Mouse (Mus musculus) heart, embryonic 11.5 days (tissue): ENCODE data around the gene Arhgap8. TPM values are rescaled to one million over a fixed set of nuclear protein-coding genes. Genes with fewer than 3 reads are reported as not detected.
"Not testable (repeated sequence)": the region's sequence is repeated elsewhere in the genome, so short reads cannot be mapped to it uniquely, and the experiment has no call there.

Source experiments
- ATAC-seq: fragments of 200-750 bp; cut with Nextera tagmentation; replicated peaks from 2 replicates; pipeline ENCODE4 v1.8.0; 2017; ENCODE audit warnings: moderate library complexity; ENCODE audit not compliant: insufficient number of reproducible peaks, low FRiP score, low TSS enrichment
- H3K27ac ChIP-seq: fragments of 300-500 bp; sonication (generic); 2 replicates; pipeline ENCODE4 v1.5.1; 2014; ENCODE audit warnings: mild to moderate bottlenecking, low read depth, low read length
- H3K27me3 ChIP-seq: fragments of 300-500 bp; sonication (generic); 2 replicates; pipeline ENCODE4 v1.6.1; 2014; ENCODE audit warnings: mild to moderate bottlenecking, low read length, mixed read lengths; ENCODE audit not compliant: control insufficient read depth, insufficient read depth
- H3K36me3 ChIP-seq: fragments of 300-500 bp; sonication (generic); 2 replicates; pipeline ENCODE4 v1.6.1; 2014; ENCODE audit warnings: mild to moderate bottlenecking, low read length, moderate library complexity, mixed read lengths; ENCODE audit not compliant: control insufficient read depth, insufficient read depth
- H3K4me1 ChIP-seq: fragments of 300-500 bp; sonication (generic); 2 replicates; pipeline ENCODE4 v1.6.1; 2014; ENCODE audit warnings: low read length; ENCODE audit not compliant: control insufficient read depth, insufficient read depth
- H3K4me2 ChIP-seq: fragments of 300-500 bp; sonication (generic); 2 replicates; pipeline ENCODE4 v1.6.1; 2014; ENCODE audit warnings: mild to moderate bottlenecking, moderate library complexity
- H3K4me3 ChIP-seq: fragments of 300-500 bp; sonication (generic); 2 replicates; pipeline ENCODE4 v1.5.1; 2014; ENCODE audit warnings: low read depth, low read length
- H3K9ac ChIP-seq: fragments of 300-500 bp; sonication (generic); 2 replicates; pipeline ENCODE4 v1.6.1; 2014; ENCODE audit warnings: mild to moderate bottlenecking, low read depth, low read length, moderate library complexity
- H3K9me3 ChIP-seq: fragments of 300-500 bp; sonication (generic); replicated peaks from 2 replicates; pipeline ENCODE4 v1.6.1; 2016; ENCODE audit warnings: low read length; ENCODE audit not compliant: control insufficient read depth
- WGBS: fragments of 180-500 bp; shearing (Covaris S2); extraction: QIAGEN DNeasy Blood & Tissue Kit; methylation state at CpG from one replicate; pipeline ENCODE4 v1.1.7; 2014; ENCODE audit not compliant: insufficient replicate concordance; 5-methylcytosine and 5-hydroxymethylcytosine counted together
- polyA plus RNA-seq: library from polyadenylated mRNA; unstranded; fragments of >200 nt; fragmentation: Nextera tagmentation; extraction: Ambion mirVana; gene quantifications from 2 replicates; pipeline ENCODE4 v1.2.1, GENCODE M21; 2014

Gene Arhgap8
- polyA plus RNA-seq, 1 experiment from 2014 or later, result 2.7 TPM

DNA sequence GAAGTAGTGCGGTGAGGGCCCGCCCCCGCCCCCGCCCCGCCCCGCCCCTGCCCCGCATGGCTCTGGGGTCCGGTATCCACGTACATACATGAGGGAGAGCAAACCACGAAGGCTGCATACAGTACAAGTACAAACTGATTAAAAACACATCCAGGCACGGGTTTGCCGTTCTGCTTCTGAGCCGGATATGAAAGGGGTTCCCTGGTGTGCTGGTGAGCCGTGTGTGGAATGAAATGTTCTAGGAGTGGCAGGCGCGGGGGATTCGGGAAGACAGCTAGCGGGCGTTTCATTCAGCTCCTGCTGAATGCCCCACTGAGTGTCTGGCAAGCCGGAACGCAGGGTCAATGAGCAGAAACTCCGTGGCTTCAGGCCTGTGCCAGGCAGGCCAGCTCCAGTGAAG, 36.6 kb downstream of the Arhgap8 start:
- no peaks in the 10 kb centered on the region for H3K36me3 ChIP-seq
- 4% methylated on average over 21 of the region's 22 CpGs for WGBS
- no peak overlapping the region for H3K27ac ChIP-seq
- H3K4me1 ChIP-seq, result peaks cover 3% of the 10 kb centered on the region; the same call in 1 of the 2 replicates
- no peaks in the 10 kb centered on the region for H3K9me3 ChIP-seq
- H3K4me3 ChIP-seq, result peak overlapping the region; percentile 38
- ATAC-seq, result no peak
- H3K4me2 ChIP-seq, result peak overlapping the region; percentile 74
- peak overlapping the region; percentile 39; the same call in 1 of the 2 replicates for H3K9ac ChIP-seq
- H3K27me3 ChIP-seq, result peaks cover 10% of the 10 kb centered on the region

DNA sequence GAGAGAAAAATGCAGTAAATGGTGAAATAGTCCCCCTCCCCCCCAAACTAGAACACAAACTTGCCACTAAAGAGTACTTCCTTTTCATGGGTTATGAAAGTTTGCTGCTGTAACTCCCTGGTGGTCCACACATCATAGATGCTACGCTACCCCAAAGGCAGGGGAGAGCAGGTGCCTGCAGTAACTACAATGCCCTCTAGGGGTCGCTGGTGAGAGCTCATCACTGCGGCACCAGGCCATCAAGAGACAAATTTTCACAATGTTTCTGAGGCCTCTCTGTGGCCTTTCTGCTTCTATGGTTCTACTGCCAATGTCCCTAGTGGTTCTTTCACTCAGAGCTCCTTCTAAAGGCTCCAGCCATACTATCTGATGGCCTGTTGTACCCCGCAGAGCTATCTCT, 38.6 kb downstream of the Arhgap8 start:
- WGBS, result 40% methylated on average over 4 of the region's 4 CpGs
- no peaks in the 10 kb centered on the region for H3K9me3 ChIP-seq
- peaks cover 10% of the 10 kb centered on the region for H3K27me3 ChIP-seq
- peaks cover 3% of the 10 kb centered on the region; the same call in 1 of the 2 replicates for H3K4me1 ChIP-seq
- no peak overlapping the region for H3K4me2 ChIP-seq
- H3K9ac ChIP-seq, result no peak overlapping the region
- no peaks in the 10 kb centered on the region for H3K36me3 ChIP-seq
- no peak overlapping the region for H3K27ac ChIP-seq
- ATAC-seq, result no peak
- no peak overlapping the region for H3K4me3 ChIP-seq

DNA sequence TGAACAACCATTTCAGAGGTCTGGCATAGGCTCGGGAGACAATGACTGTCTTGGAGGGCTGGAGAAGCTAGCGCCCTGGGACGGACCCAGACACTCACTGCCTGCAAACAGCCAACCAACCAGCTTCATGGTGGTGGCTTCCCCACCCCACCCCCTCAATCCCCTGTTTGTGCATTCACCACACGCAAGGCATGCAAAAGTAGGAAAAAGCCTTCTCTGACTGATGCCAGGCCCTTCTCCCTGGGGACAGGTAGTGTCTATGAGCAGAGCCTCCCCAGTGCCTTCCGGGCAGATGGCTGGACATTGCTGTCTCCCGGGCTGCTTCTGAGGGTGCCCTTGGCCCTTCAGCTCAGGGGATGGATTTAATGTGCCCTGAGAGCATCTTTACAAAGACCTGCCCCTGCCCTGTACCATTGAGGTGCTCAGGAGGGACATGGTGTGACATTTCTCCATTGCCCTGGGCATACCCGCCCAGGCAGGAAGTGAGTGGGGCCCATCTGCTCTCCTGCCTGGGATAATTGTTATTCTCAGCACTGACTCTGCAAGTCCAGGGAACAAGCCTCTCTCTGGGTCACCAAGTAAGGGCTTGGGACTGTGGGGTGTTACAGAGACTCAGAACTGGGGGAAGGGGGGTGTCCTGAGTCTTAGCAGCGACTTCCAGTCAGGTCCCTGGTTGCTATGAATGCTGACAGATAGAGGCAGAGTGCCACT, 43.0 kb downstream of the Arhgap8 start:
- no peak overlapping the region for H3K4me3 ChIP-seq
- 77% methylated on average over 8 of the region's 8 CpGs for WGBS
- no peaks in the 10 kb centered on the region for H3K36me3 ChIP-seq
- ATAC-seq, result no peak
- no peaks in the 10 kb centered on the region for H3K27me3 ChIP-seq
- no peak overlapping the region for H3K4me2 ChIP-seq
- no peak overlapping the region for H3K27ac ChIP-seq
- H3K4me1 ChIP-seq, result no peaks in the 10 kb centered on the region
- no peak overlapping the region for H3K9ac ChIP-seq
- H3K9me3 ChIP-seq, result no peaks in the 10 kb centered on the region

DNA sequence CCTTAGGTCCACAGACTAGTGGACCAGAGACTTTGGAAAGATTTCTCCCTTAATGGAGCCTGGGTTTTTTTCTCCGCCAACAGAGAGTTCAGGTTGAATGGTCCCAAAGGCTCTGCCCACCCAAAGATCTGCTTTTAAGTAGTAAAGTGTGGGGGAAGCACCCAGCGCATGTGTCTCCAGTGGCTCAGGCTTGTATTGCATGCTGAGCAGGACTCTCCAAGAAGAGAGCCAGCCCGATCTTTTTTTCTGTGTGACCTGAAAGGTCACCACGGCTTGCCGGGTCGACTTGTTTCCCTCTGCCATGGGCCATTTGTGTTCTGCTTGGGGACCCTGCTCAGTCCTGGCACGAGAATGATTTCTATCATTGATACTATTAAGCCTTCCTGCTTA, 43.6 kb downstream of the Arhgap8 start:
- WGBS, result 52% methylated on average over 7 of the region's 7 CpGs
- ATAC-seq, result no peak
- H3K4me2 ChIP-seq, result no peak overlapping the region
- H3K9me3 ChIP-seq, result no peaks in the 10 kb centered on the region
- no peaks in the 10 kb centered on the region for H3K36me3 ChIP-seq
- no peak overlapping the region for H3K4me3 ChIP-seq
- no peaks in the 10 kb centered on the region for H3K27me3 ChIP-seq
- H3K4me1 ChIP-seq, result no peaks in the 10 kb centered on the region
- no peak overlapping the region for H3K27ac ChIP-seq
- H3K9ac ChIP-seq, result no peak overlapping the region

DNA sequence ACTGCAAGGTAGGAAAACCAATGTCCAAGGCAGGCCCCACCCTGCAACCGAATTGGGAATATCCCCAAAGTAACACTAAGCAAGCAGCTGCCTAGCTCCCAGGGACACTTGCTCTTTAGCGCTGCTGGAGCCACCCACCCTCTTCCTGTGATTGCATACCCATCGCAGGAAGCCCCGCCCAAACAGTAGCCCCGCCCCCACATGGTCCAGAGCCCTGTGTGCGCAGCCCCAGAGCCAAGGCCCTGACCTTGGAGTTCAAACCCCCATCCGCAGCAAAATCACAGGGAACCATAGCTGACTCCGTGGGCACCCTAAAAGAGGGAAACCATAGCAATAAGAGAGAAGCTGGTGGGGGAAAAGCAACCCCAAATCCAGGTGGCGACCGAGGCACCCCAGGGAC, 46.8 kb downstream of the Arhgap8 start:
- Histone ChIP-seq H3K9me3 (no peaks in the 10 kb centered on the region), H3K9ac (no peak overlapping the region), H3K4me1 (no peaks in the 10 kb centered on the region), H3K4me3 (no peak overlapping the region), H3K27ac (no peak overlapping the region), H3K36me3 (no peaks in the 10 kb centered on the region), H3K27me3 (no peaks in the 10 kb centered on the region), H3K4me2 (no peak overlapping the region)
- 27% methylated on average over 10 of the region's 10 CpGs for WGBS
- no peak for ATAC-seq

DNA sequence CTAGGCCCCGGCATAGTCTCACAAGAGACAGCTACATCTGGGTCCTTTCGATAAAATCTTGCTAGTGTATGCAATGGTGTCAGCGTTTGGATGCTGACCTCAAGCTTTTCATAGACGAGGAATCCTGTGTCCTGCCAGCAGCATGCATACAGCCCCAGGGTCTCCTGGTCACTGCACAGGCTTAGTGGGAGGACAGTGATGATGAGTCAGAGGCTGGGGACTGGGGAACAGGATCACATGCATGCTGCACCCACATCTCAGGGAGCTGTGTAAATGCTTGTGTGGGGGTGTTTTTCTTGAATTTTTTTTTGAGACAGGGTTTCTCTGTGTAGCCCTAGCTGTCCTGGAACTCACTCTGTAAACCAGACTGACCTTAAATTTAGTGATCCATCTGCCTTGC, 48.7 kb downstream of the Arhgap8 start:
- not testable (repeated sequence) for ATAC-seq, H3K36me3 ChIP-seq, H3K4me2 ChIP-seq, H3K4me1 ChIP-seq, H3K27ac ChIP-seq, H3K9ac ChIP-seq, H3K4me3 ChIP-seq, H3K27me3 ChIP-seq, H3K9me3 ChIP-seq
- 77% methylated on average over 3 of the region's 4 CpGs for WGBS

DNA sequence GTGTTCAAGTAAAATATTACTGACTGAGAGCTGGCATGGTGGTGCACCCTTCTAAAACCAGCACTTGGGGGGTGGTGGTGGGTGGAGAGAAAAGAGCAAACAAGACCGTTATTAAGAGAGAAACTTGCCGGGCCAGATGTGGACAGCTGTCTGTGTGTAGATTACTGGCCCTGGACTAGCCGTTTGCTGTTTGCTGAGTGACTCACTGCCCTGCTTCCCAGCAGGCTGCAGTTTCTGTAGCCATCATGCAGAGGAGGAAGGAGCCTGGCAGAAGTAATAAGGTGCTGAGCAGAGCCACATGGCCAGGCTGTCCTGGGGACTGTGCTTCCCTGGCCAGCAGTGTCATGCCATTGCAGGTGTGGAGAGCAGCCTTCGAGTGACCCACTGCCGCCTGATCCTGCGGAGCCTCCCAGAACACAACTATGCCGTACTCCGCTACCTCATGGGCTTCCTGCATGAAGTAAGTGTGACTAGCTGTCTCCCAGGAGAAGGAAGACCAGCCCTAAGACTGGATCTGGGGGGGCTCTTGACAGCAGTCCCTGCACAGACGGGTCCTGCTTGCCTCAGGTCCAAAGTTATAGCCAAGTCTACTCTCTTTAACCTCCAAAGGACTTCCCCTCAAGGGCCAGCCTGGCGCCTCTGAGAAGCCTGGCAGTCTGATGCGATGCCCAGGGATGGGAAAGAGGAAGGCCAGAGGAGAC, 49.9 kb downstream of the Arhgap8 start:
- no peak overlapping the region for H3K4me2 ChIP-seq
- ATAC-seq, result no peak

DNA sequence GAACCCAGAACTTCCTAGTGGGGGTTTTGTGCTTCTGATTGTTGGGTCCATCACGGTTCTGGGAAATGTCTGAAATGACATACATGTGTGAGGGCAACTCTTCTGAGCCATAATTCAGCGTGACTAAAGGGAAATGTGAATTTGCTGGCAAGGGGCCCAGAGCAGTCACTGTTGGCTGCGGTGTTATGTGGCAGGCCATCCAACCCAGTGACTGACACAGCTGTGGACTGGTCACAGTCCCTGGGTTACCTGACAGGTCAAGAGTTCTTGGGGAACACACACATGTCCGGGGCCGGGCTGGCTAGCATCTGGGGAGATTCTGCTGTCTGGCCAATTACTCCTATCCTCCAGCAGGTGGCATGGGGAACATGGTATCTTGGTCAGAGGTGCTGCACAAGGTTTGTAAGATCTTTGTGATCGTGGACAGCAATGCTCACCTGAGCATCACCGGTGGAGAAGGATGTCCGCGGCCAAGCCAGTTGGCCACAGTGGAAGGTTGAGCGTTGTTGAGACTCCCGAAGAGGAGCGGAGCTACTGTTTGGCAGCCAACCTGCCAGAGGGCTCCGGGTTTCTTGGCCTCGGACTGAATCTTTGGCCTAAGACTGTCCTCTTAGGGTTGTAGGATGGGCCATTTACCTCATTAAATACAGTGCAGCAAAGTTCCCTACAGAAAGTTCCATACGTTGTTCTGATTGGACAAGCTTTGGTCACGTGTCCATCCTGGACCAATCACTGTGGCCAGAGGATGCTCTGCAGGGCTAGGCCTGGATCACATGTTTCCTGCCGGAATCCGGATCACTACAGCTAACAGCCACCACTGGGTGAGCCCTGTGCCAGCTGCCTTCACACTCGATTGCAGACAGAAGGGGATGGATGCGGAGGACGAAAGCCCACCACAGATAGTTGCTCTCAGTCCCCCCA, 52.6 kb downstream of the Arhgap8 start:
- Histone ChIP-seq H3K36me3 (no peaks in the 10 kb centered on the region), H3K4me2 (no peak overlapping the region), H3K27me3 (no peaks in the 10 kb centered on the region), H3K4me3 (no peak overlapping the region), H3K9ac (no peak overlapping the region), H3K9me3 (no peaks in the 10 kb centered on the region), H3K27ac (no peak overlapping the region), H3K4me1 (0 out of 2 replicates have a peak, but pooled peaks cover 3% of the 10 kb centered on the region)
- 77% methylated on average over 21 of the region's 21 CpGs for WGBS
- ATAC-seq, result no peak

More for the DNA sequence above, 49.9 kb downstream of the Arhgap8 start:
- no peaks in the 10 kb centered on the region for H3K27me3 ChIP-seq
- 0 out of 2 replicates have a peak, but pooled peaks cover 3% of the 10 kb centered on the region for H3K4me1 ChIP-seq
- no peak overlapping the region for H3K27ac ChIP-seq
- no peak overlapping the region for H3K4me3 ChIP-seq
- no peak overlapping the region for H3K9ac ChIP-seq
- WGBS, result 74% methylated on average over 11 of the region's 11 CpGs
- H3K36me3 ChIP-seq, result no peaks in the 10 kb centered on the region
- no peaks in the 10 kb centered on the region for H3K9me3 ChIP-seq
